Mouse (Mus musculus) gastrocnemius, postnatal 14 days (tissue): ENCODE measurements around the gene Chrne. TPM values are rescaled to one million over a fixed set of nuclear protein-coding genes. Genes with fewer than 3 reads are reported as not detected.

Source experiments
- DNase-seq: peaks from one replicate; pipeline ENCODE4 v3.0.0; 2021; ENCODE audit warnings: mixed read lengths
- intact Hi-C: fragments of 180-260 bp; cut with DNase I; formaldehyde crosslinking; loops from one replicate; pipeline ENCODE4 v1.15.1; 2025; ENCODE audit warnings: low total_unique reads
- total RNA-seq, 2 experiments: library from RNA; stranded (reverse); gene quantifications; 2 replicates each; pipeline ENCODE4 v1.2.3; 2021

Gene Chrne
- total RNA-seq, 2 experiments from 2014 or later = 38.7 to 39.4 TPM

GRCm38 (mm10) chr11:70598451-70598953 lies 20.5 kb downstream of the Chrne start:
- intact Hi-C loops = no loop called here
- no peak for DNase-seq

- intact Hi-C loops = no loop called here
- DNase-seq = no peak
Observed at GRCm38 (mm10) chr11:70597301-70597700, 21.7 kb downstream of the Chrne start.

- no peak for DNase-seq
- intact Hi-C loops = no loop called here
Observed at GRCm38 (mm10) chr11:70596094-70596493, 22.9 kb downstream of the Chrne start.

GRCm38 (mm10) chr11:70595638-70596037 lies 23.4 kb downstream of the Chrne start:
- DNase-seq = no peak
- intact Hi-C loops = no loop called here

GRCm38 (mm10) chr11:70594253-70594989 lies 24.6 kb downstream of the Chrne start:
- DNase-seq = no peak
- intact Hi-C loops = no loop called here

GRCm38 (mm10) chr11:70591733-70592132 lies 27.3 kb downstream of the Chrne start:
- no peak for DNase-seq
- intact Hi-C loops = no loop called here

GRCm38 (mm10) chr11:70586954-70587353 lies 32.1 kb downstream of the Chrne start:
- no peak for DNase-seq
- intact Hi-C loops = no loop called here

GRCm38 (mm10) chr11:70586261-70586660 lies 32.8 kb downstream of the Chrne start:
- intact Hi-C loops = no loop called here
- DNase-seq = no peak

- peak; percentile 66 for DNase-seq
- intact Hi-C loops = no loop called here
Observed at GRCm38 (mm10) chr11:70585457-70585856, 33.6 kb downstream of the Chrne start.

GRCm38 (mm10) chr11:70583775-70584174 lies 35.2 kb downstream of the Chrne start:
- intact Hi-C loops = no loop called here
- no peak for DNase-seq

- intact Hi-C loops = no loop called here
- DNase-seq = no peak
Observed at GRCm38 (mm10) chr11:70583022-70583714, 35.8 kb downstream of the Chrne start.

GRCm38 (mm10) chr11:70582196-70582595 lies 36.8 kb downstream of the Chrne start:
- no peak for DNase-seq
- intact Hi-C loops = no loop called here

GRCm38 (mm10) chr11:70580921-70581320 lies 38.1 kb downstream of the Chrne start:
- no peak for DNase-seq
- intact Hi-C loops = no loop called here

GRCm38 (mm10) chr11:70580358-70580720 lies 38.7 kb downstream of the Chrne start:
- intact Hi-C loops = no loop called here
- DNase-seq = no peak

GRCm38 (mm10) chr11:70579710-70580357 lies 39.2 kb downstream of the Chrne start:
- intact Hi-C loops = no loop called here
- no peak for DNase-seq

GRCm38 (mm10) chr11:70578962-70579361 lies 40.1 kb downstream of the Chrne start:
- intact Hi-C loops = no loop called here
- DNase-seq = no peak

GRCm38 (mm10) chr11:70577201-70577600 lies 41.8 kb downstream of the Chrne start:
- intact Hi-C loops = no loop called here
- no peak for DNase-seq

GRCm38 (mm10) chr11:70573872-70574271 lies 45.1 kb downstream of the Chrne start:
- DNase-seq = no peak
- intact Hi-C loops = no loop called here

GRCm38 (mm10) chr11:70572348-70572902 lies 46.6 kb downstream of the Chrne start:
- no peak for DNase-seq
- intact Hi-C loops = no loop called here

GRCm38 (mm10) chr11:70571641-70572040 lies 47.4 kb downstream of the Chrne start:
- no peak for DNase-seq
- intact Hi-C loops = no loop called here
